Mouse (Mus musculus) CH12.LX (cell line): Measurements from ENCODE around the gene Cacna1h. TPM values are rescaled to one million over a fixed set of nuclear protein-coding genes. Genes with fewer than 3 reads are reported as not detected.

Experiments used
- DNase-seq: peaks from one replicate; pipeline ENCODE4 v3.0.0-alpha.2; 2013; ENCODE audit errors: extremely low read depth
- H3K27ac ChIP-seq: 2 replicates; pipeline ENCODE4 v1.5.1; 2012; ENCODE audit warnings: low read depth, mild to moderate bottlenecking, control low read depth, moderate library complexity; ENCODE audit not compliant: insufficient read depth
- H3K27me3 ChIP-seq: replicated peaks from 2 replicates; pipeline ENCODE3; 2012; ENCODE audit warnings: inconsistent platforms
- H3K36me3 ChIP-seq, 2 experiments: replicated peaks in 1 of 2; 2 replicates each; pipeline versions ENCODE3 to v1.6.1; 2012; ENCODE audit warnings: inconsistent platforms in 1 of 2, low read length in 1 of 2, mild to moderate bottlenecking in 1 of 2, mixed read lengths in 1 of 2, moderate library complexity in 1 of 2; ENCODE audit not compliant: control insufficient read depth in 1 of 2, insufficient read depth in 1 of 2
- H3K4me1 ChIP-seq, 2 experiments: 2 replicates each; pipeline ENCODE4 v1.6.1; 2012; ENCODE audit warnings: inconsistent platforms in 1 of 2, moderate library complexity in 1 of 2; ENCODE audit not compliant: insufficient read depth in 2 of 2, control insufficient read depth in 1 of 2
- H3K4me2 ChIP-seq: 2 replicates; pipeline ENCODE4 v1.6.1; 2012; ENCODE audit warnings: low read depth, mild to moderate bottlenecking, control low read depth; ENCODE audit not compliant: poor library complexity, insufficient read depth, severe bottlenecking
- H3K4me3 ChIP-seq, 3 experiments: fragments of 150-350 bp in 1 of 3; sonication (generic) in 1 of 3; replicated peaks in 1 of 3; 2 replicates each; pipeline versions ENCODE3 to v1.5.1; 2011 to 2012; ENCODE audit warnings: low read depth in 2 of 3, low read length in 2 of 3, mild to moderate bottlenecking in 2 of 3, moderate library complexity in 2 of 3, control low read depth in 1 of 3, improper control_type of control experiment in 1 of 3, inconsistent platforms in 1 of 3, mixed read lengths in 1 of 3; ENCODE audit not compliant: poor library complexity in 1 of 3
- H3K79me2 ChIP-seq: replicated peaks from 2 replicates; pipeline ENCODE4 v1.6.1; 2012; ENCODE audit warnings: mild to moderate bottlenecking, moderate library complexity; ENCODE audit not compliant: control insufficient read depth, poor library complexity, insufficient read depth, severe bottlenecking; ENCODE audit errors: extremely low read depth
- H3K9ac ChIP-seq: 2 replicates; pipeline ENCODE4 v1.6.1; 2012; ENCODE audit warnings: low read depth, mild to moderate bottlenecking, control low read depth, moderate library complexity; ENCODE audit not compliant: insufficient read depth
- H3K9me3 ChIP-seq: replicated peaks from 2 replicates; pipeline ENCODE3; 2012; ENCODE audit warnings: low read length, inconsistent platforms, mixed read lengths
- BHLHE40 ChIP-seq: IDR thresholded peaks from 2 replicates; pipeline ENCODE4 v1.6.1; 2011; ENCODE audit warnings: mild to moderate bottlenecking, low read depth, low read length, improper control_type of control experiment
- CHD1 ChIP-seq: IDR thresholded peaks from 2 replicates; pipeline ENCODE4 v1.6.1; 2012; ENCODE audit warnings: low read depth, low read length, improper control_type of control experiment, inconsistent platforms
- CTCF ChIP-seq, 2 experiments: IDR thresholded peaks in 1 of 2; conservative IDR thresholded peaks in 1 of 2; 2 replicates each; pipeline ENCODE4 v1.5.1; 2011 to 2012; ENCODE audit warnings: low read depth in 2 of 2, low read length in 2 of 2, improper control_type of control experiment in 1 of 2, inconsistent platforms in 1 of 2, mild to moderate bottlenecking in 1 of 2, moderate library complexity in 1 of 2
- EP300 ChIP-seq: IDR thresholded peaks from 2 replicates; pipeline ENCODE4 v1.6.1; 2011; ENCODE audit warnings: low read length, improper control_type of control experiment
- ETS1 ChIP-seq: conservative IDR thresholded peaks from 2 replicates; pipeline ENCODE4 v1.6.1; 2012; ENCODE audit warnings: low read depth, mild to moderate bottlenecking, inconsistent platforms, low read length, improper control_type of control experiment, moderate library complexity
- KAT2A ChIP-seq: IDR thresholded peaks from 2 replicates; pipeline ENCODE4 v1.6.1; 2012; ENCODE audit warnings: low read length, improper control_type of control experiment, inconsistent platforms; ENCODE audit not compliant: insufficient replicate concordance
- MEF2A ChIP-seq: IDR thresholded peaks from 2 replicates; pipeline ENCODE4 v1.6.1; 2014; ENCODE audit warnings: low read depth, mild to moderate bottlenecking, inconsistent platforms, low read length, improper control_type of control experiment, borderline replicate concordance
- MXI1 ChIP-seq: IDR thresholded peaks from 2 replicates; pipeline ENCODE4 v1.6.1; 2011; ENCODE audit warnings: mild to moderate bottlenecking, low read depth, low read length, improper control_type of control experiment
- NELFE ChIP-seq: IDR thresholded peaks from 2 replicates; pipeline ENCODE4 v1.6.1; 2011; ENCODE audit warnings: low read depth, low read length, improper control_type of control experiment
- NRF1 ChIP-seq: IDR thresholded peaks from 2 replicates; pipeline ENCODE4 v1.6.1; 2014; ENCODE audit warnings: low read depth, mild to moderate bottlenecking, inconsistent platforms, low read length, improper control_type of control experiment, moderate library complexity
- PAX5 ChIP-seq: IDR thresholded peaks from 2 replicates; pipeline ENCODE4 v1.6.1; 2012; ENCODE audit warnings: low read length, inconsistent platforms, mixed read lengths
- POLR2AphosphoS2 ChIP-seq: IDR thresholded peaks from 2 replicates; pipeline ENCODE4 v1.6.1; 2011; ENCODE audit warnings: low read depth, low read length, improper control_type of control experiment
- RAD21 ChIP-seq: IDR thresholded peaks from 2 replicates; pipeline ENCODE4 v1.6.1; 2011; ENCODE audit warnings: low read depth, mild to moderate bottlenecking, low read length, improper control_type of control experiment, moderate library complexity
- SIN3A ChIP-seq: IDR thresholded peaks from 2 replicates; pipeline ENCODE4 v1.6.1; 2012; ENCODE audit warnings: low read length, improper control_type of control experiment, inconsistent platforms
- SMC3 ChIP-seq: IDR thresholded peaks from 2 replicates; pipeline ENCODE4 v1.6.1; 2011; ENCODE audit warnings: low read depth, low read length, improper control_type of control experiment
- TBP ChIP-seq: conservative IDR thresholded peaks from 2 replicates; pipeline ENCODE4 v1.6.1; 2011; ENCODE audit warnings: low read depth, low read length, improper control_type of control experiment
- UBTF ChIP-seq: IDR thresholded peaks from 2 replicates; pipeline ENCODE4 v1.6.1; 2012; ENCODE audit warnings: low read depth, mild to moderate bottlenecking, inconsistent platforms, low read length, improper control_type of control experiment, moderate library complexity
- ZKSCAN1 ChIP-seq: IDR thresholded peaks from 2 replicates; pipeline ENCODE4 v1.6.1; 2012; ENCODE audit warnings: low read depth, inconsistent platforms, low read length, improper control_type of control experiment, borderline replicate concordance
- ZMIZ1 ChIP-seq: IDR thresholded peaks from 2 replicates; pipeline ENCODE4 v1.6.1; 2012; ENCODE audit warnings: low read depth, mild to moderate bottlenecking, inconsistent platforms, low read length, improper control_type of control experiment
- dilution Hi-C: fragments of 300-500 bp; cut with MboI; formaldehyde crosslinking; loops from 2 replicates; pipeline ENCODE4 v1.14.3; 2020; ENCODE audit warnings: low sequenced_read_pairs; ENCODE audit not compliant: extremely low pct_unique_long_range_greater_than_20kb, extremely low pct_ligation_motif_present
- in situ Hi-C: fragments of 300-500 bp; cut with MboI; formaldehyde crosslinking; loops from 3 replicates; pipeline ENCODE4 v1.14.3; 2019; ENCODE audit warnings: low sequenced_read_pairs, low pct_ligation_motif_present, low pct_unique_long_range_greater_than_20kb, mixed read lengths
- polyA plus RNA-seq: library from polyadenylated mRNA; unstranded; fragments of >175 nt; gene quantifications from 2 replicates; pipeline ENCODE4 v1.2.1, GENCODE M21; 2012; ENCODE audit warnings: low read depth; ENCODE audit not compliant: insufficient read length
- total RNA-seq, 2 experiments: library from RNA; depleted of rRNA; stranded (reverse); fragments of 300-350 nt in 1 of 2; fragments of >200 nt in 1 of 2; gene quantifications; 2 replicates each; pipeline ENCODE4 v1.2.3; 2012 to 2014

The Cacna1h gene
- total and polyA plus RNA-seq, 3 experiments = 0.04 to 0.21 (median 0.21) TPM

GRCm38 (mm10) chr17:25480820-25481219 lies 47.2 kb upstream of the Cacna1h start:
- DNase-seq = no peak
- Histone ChIP-seq H3K79me2 (no peaks in the 10 kb centered on the region), H3K4me1 (no peaks in the 10 kb centered on the region), H3K27ac (no peak overlapping the region), H3K9ac (no peak overlapping the region), H3K9me3 (no peaks in the 10 kb centered on the region), H3K4me2 (no peak overlapping the region), H3K36me3 (no peaks in the 10 kb centered on the region), H3K4me3 (no peak overlapping the region), H3K27me3 (peaks cover 93% of the 10 kb centered on the region)
- TF ChIP-seq KAT2A (no peak), SIN3A (no peak), POLR2AphosphoS2 (no peak), NRF1 (no peak), MEF2A (no peak)
- in situ Hi-C loops = no loop called here
- dilution Hi-C loops = no loop called here

- Histone ChIP-seq H3K9me3 (no peaks in the 10 kb centered on the region), H3K4me1 (no peaks in the 10 kb centered on the region), H3K4me3 (no peak overlapping the region), H3K27ac (no peak overlapping the region), H3K27me3 (peaks cover 93% of the 10 kb centered on the region), H3K36me3 (no peaks in the 10 kb centered on the region), H3K9ac (no peak overlapping the region), H3K4me2 (no peak overlapping the region), H3K79me2 (no peaks in the 10 kb centered on the region)
- DNase-seq = no peak
- in situ Hi-C loops (no loop called here), dilution Hi-C loops (no loop called here)
- TF ChIP-seq MXI1 (no peak), TBP (no peak), BHLHE40 (no peak), PAX5 (no peak), ZKSCAN1 (no peak), MEF2A (no peak), NELFE (no peak), EP300 (no peak)
Measured at GRCm38 (mm10) chr17:25480152-25480551, 46.6 kb upstream of the Cacna1h start.

GRCm38 (mm10) chr17:25475946-25476744 lies 42.6 kb upstream of the Cacna1h start:
- Histone ChIP-seq H3K27ac (no peak overlapping the region), H3K36me3 (no peaks in the 10 kb centered on the region), H3K27me3 (peaks cover 94% of the 10 kb centered on the region), H3K4me1 (peaks cover 0 to 9% of the 10 kb centered on the region in 2 experiments; a peak in 2 of 4 replicates), H3K4me3 (no peak overlapping the region), H3K9ac (no peak overlapping the region), H3K9me3 (no peaks in the 10 kb centered on the region), H3K79me2 (no peaks in the 10 kb centered on the region), H3K4me2 (no peak overlapping the region)
- dilution Hi-C loops (no loop called here), in situ Hi-C loops (loop anchor here (5.0 kb wide), 1 partner anchor 221 kb away; no protein-coding TSS in a partner anchor)
- peak; percentile 60 for DNase-seq
- TF ChIP-seq ETS1 = no peak
- TF ChIP-seq BHLHE40 = no peak
- no peak for TF ChIP-seq UBTF
- TF ChIP-seq CTCF (conservative IDR thresholded peaks at IDR 0.05 in 1 of 2, IDR thresholded peaks at IDR 0.05 in 1 of 2; ENCODE audit: low read depth in 2 of 2, low read length in 2 of 2) = peak; percentile 81 to 88; a peak in 3 of 4 replicates
- TF ChIP-seq ZMIZ1 = no peak
- peak; percentile 93 for TF ChIP-seq SMC3
- peak; percentile 58 for TF ChIP-seq RAD21
- TF ChIP-seq NELFE = peak; percentile 29; the same call in 1 of the 2 replicates
- no peak for TF ChIP-seq CHD1
